Mouse (Mus musculus): ENCODE measurements around the gene Khsrp.

GRCm38 (mm10) chr17:56990115-56990746 is 41.1 kb downstream of the Khsrp start, which contains the start of gene Clpp:
- no peak for TF ChIP-seq CTCF (IDR thresholded peaks at IDR 0.05; ENCODE audit: low read depth)
- no peak; the same call in 1 of the 2 replicates for TF ChIP-seq EP300 (IDR thresholded peaks at IDR 0.05; ENCODE audit: low read depth)

Measured in liver, postnatal 0 days (tissue).